Mouse (Mus musculus): ENCODE results near the gene Srl. TPM values are rescaled to one million over a fixed set of nuclear protein-coding genes. Genes with fewer than 3 reads are reported as not detected.
"Not testable (repeated sequence)": the region's sequence is repeated elsewhere in the genome, so short reads cannot be mapped to it uniquely, and the experiment has no call there.

The Srl gene
- total RNA-seq (2021), result 10 to 100 TPM; 19.7 to 20.6 TPM

GRCm38 (mm10) chr16:4541501-4542198, at the start of gene Srl:
TSS of gene Srl (minus strand) at chr16:4541816.
- intact Hi-C loops (cut with DNase I), result loop anchor here (5.0 to 10.0 kb wide), 3 partner anchors 49 to 224 kb away; no protein-coding TSS in a partner anchor
- DNase-seq (ENCODE audit: extremely low spot score in 1 of 2, low spot score in 2 of 2), result peak; percentile 100

GRCm38 (mm10) chr16:4590236-4590635, 48.6 kb upstream of the Srl start:
- no peak for DNase-seq (ENCODE audit: extremely low spot score in 1 of 2, low spot score in 2 of 2)
- intact Hi-C loops (cut with DNase I), result no loop called here

- intact Hi-C loops (cut with DNase I), result no loop called here
Measured at GRCm38 (mm10) chr16:4587516-4588210, 46.0 kb upstream of the Srl start.

GRCm38 (mm10) chr16:4586531-4587123, 45.0 kb upstream of the Srl start:
- intact Hi-C loops (cut with DNase I), result no loop called here
- peak; percentile 82 to 98 for DNase-seq (ENCODE audit: extremely low spot score in 1 of 2, low spot score in 2 of 2)

More at GRCm38 (mm10) chr16:4587516-4588210, 46.0 kb upstream of the Srl start:
- DNase-seq (ENCODE audit: extremely low spot score in 1 of 2, low spot score in 2 of 2), result no peak

- intact Hi-C loops (cut with DNase I), result no loop called here
- DNase-seq (ENCODE audit: extremely low spot score in 1 of 2, low spot score in 2 of 2), result no peak
Measured at GRCm38 (mm10) chr16:4585642-4586530, 44.3 kb upstream of the Srl start.

GRCm38 (mm10) chr16:4584438-4584837, 42.8 kb upstream of the Srl start:
- intact Hi-C loops (cut with DNase I), result no loop called here

GRCm38 (mm10) chr16:4583807-4584206, 42.2 kb upstream of the Srl start:
- DNase-seq (ENCODE audit: extremely low spot score in 1 of 2, low spot score in 2 of 2), result no peak
- intact Hi-C loops (cut with DNase I), result no loop called here

More at GRCm38 (mm10) chr16:4584438-4584837, 42.8 kb upstream of the Srl start:
- no peak for DNase-seq (ENCODE audit: extremely low spot score in 1 of 2, low spot score in 2 of 2)

- intact Hi-C loops (cut with DNase I); DNase-seq (ENCODE audit: extremely low spot score in 1 of 2, low spot score in 2 of 2): not testable (repeated sequence)
Measured at GRCm38 (mm10) chr16:4581179-4581578, 39.6 kb upstream of the Srl start.

- intact Hi-C loops (cut with DNase I), result no loop called here
- no peak for DNase-seq (ENCODE audit: extremely low spot score in 1 of 2, low spot score in 2 of 2)
Measured at GRCm38 (mm10) chr16:4578630-4579029, 37.0 kb upstream of the Srl start.

GRCm38 (mm10) chr16:4576873-4577272, 35.3 kb upstream of the Srl start:
- intact Hi-C loops (cut with DNase I), result no loop called here

GRCm38 (mm10) chr16:4576038-4576437, 34.4 kb upstream of the Srl start:
- intact Hi-C loops (cut with DNase I), result no loop called here
- DNase-seq (ENCODE audit: extremely low spot score in 1 of 2, low spot score in 2 of 2), result no peak

More at GRCm38 (mm10) chr16:4576873-4577272, 35.3 kb upstream of the Srl start:
- no peak for DNase-seq (ENCODE audit: extremely low spot score in 1 of 2, low spot score in 2 of 2)

GRCm38 (mm10) chr16:4570737-4571136, 29.1 kb upstream of the Srl start:
- intact Hi-C loops (cut with DNase I), result no loop called here
- no peak for DNase-seq (ENCODE audit: extremely low spot score in 1 of 2, low spot score in 2 of 2)

GRCm38 (mm10) chr16:4567912-4568311, 26.3 kb upstream of the Srl start:
- intact Hi-C loops (cut with DNase I), result loop anchor here (5.0 kb wide), 1 partner anchor 39 kb away; no protein-coding TSS in a partner anchor
- DNase-seq (ENCODE audit: extremely low spot score in 1 of 2, low spot score in 2 of 2), result peak; percentile 45 to 87

- intact Hi-C loops (cut with DNase I), result no loop called here
- peak; percentile 43 to 86 for DNase-seq (ENCODE audit: extremely low spot score in 1 of 2, low spot score in 2 of 2)
Measured at GRCm38 (mm10) chr16:4560145-4560952, 18.7 kb upstream of the Srl start.

- intact Hi-C loops (cut with DNase I), result no loop called here
- peak; percentile 84 to 92 for DNase-seq (ENCODE audit: extremely low spot score in 1 of 2, low spot score in 2 of 2)
Measured at GRCm38 (mm10) chr16:4559715-4560144, 18.1 kb upstream of the Srl start, which contains the start of gene Tfap4. TSS of gene Tfap4 (minus strand) at chr16:4559854.

GRCm38 (mm10) chr16:4558980-4559631, 17.5 kb upstream of the Srl start:
- intact Hi-C loops (cut with DNase I), result no loop called here
- peak; percentile 69 to 82 for DNase-seq (ENCODE audit: extremely low spot score in 1 of 2, low spot score in 2 of 2)

GRCm38 (mm10) chr16:4558384-4558979, 16.9 kb upstream of the Srl start:
- intact Hi-C loops (cut with DNase I), result no loop called here
- peak; percentile 92 to 93 for DNase-seq (ENCODE audit: extremely low spot score in 1 of 2, low spot score in 2 of 2)
